Mouse (Mus musculus): ENCODE measurements around the gene Vmn2r19. TPM values are rescaled to one million over a fixed set of nuclear protein-coding genes. Genes with fewer than 3 reads are reported as not detected.

Vmn2r19 gene
- polyA plus RNA-seq (2017; shearing (Covaris generic)): not detected

GRCm38 (mm10) chr6:123308033-123308432, at the start of gene Vmn2r19:
TSS of gene Vmn2r19 (plus strand) at chr6:123308333.

GRCm38 (mm10) chr6:123261555-123262161, 46.5 kb upstream of the Vmn2r19 start, which contains the start of gene Clec4d:
TSS of gene Clec4d (plus strand) at chr6:123262111.

GRCm38 (mm10) chr6:123289753-123290152, 18.4 kb upstream of the Vmn2r19 start, which contains the start of gene Clec4e:
TSS of gene Clec4e (minus strand) at chr6:123289870.

Other genes starting within 250 kb of the Vmn2r19 start
- gene Clec4a2, start 201.9 kb upstream of the Vmn2r19 start, polyA plus RNA-seq (2017; shearing (Covaris generic)): not detected
- not detected for gene Clec4b2, start 135.4 kb upstream of the Vmn2r19 start, polyA plus RNA-seq (2017; shearing (Covaris generic))
- not detected for gene Clec4n, start 78.5 kb upstream of the Vmn2r19 start, polyA plus RNA-seq (2017; shearing (Covaris generic))
- not detected for gene Clec4d, start 46.2 kb upstream of the Vmn2r19 start, polyA plus RNA-seq (2017; shearing (Covaris generic))
- 0.22 TPM for gene Clec4e, start 18.5 kb upstream of the Vmn2r19 start, polyA plus RNA-seq (2017; shearing (Covaris generic))
- gene Vmn2r20, start 109.8 kb downstream of the Vmn2r19 start, polyA plus RNA-seq (2017; shearing (Covaris generic)): 0.04 TPM
- gene Vmn2r21, start 225.1 kb downstream of the Vmn2r19 start, polyA plus RNA-seq (2017; shearing (Covaris generic)): not detected

Data from naive thymus-derived CD4-positive, alpha-beta T cell, adult 5 months (primary cell).